Mouse (Mus musculus): ENCODE data around the gene Cyfip2. TPM values are rescaled to one million over a fixed set of nuclear protein-coding genes. Genes with fewer than 3 reads are reported as not detected.

The Cyfip2 gene
- polyA plus RNA-seq, 1 experiment from 2014 or later = 83.5 TPM

DNA sequence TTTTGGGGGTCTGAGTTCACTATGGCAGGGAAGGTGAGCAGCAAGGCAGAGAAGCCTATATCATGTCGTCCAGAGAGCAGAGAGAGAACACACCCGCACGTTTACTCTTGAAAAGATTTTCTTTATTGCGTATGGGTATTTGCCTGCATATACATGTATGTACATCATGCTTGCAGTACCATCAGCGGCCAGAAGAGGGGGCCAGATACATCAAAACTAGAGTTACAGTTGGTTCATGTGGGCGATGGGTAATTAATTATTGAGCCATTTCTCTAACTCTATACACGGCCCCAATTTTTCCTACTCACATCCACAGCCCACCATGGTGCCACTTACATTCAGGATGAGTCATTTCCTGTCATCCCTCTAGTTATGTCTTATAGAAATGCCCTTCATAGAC is 96.0 kb downstream of the Cyfip2 start:
- Histone ChIP-seq H3K4me1 (peaks cover 31% of the 10 kb centered on the region), H3K27ac (no peak overlapping the region), H3K36me3 (peaks cover 13% of the 10 kb centered on the region), H3K4me2 (replicated peaks) (no peak overlapping the region), H3K27me3 (replicated peaks) (no peaks in the 10 kb centered on the region), H3K4me3 (no peak overlapping the region), H3K9ac (no peak overlapping the region), H3K9me3 (no peaks in the 10 kb centered on the region)
- no peak for ATAC-seq (ENCODE audit: low FRiP score, low read depth)
- 68% methylated on average over 7 of the region's 7 CpGs for WGBS

- Histone ChIP-seq H3K27me3 (replicated peaks) (no peaks in the 10 kb centered on the region), H3K9me3 (no peaks in the 10 kb centered on the region), H3K36me3 (peaks cover 1% of the 10 kb centered on the region; the same call in 1 of the 2 replicates), H3K27ac (no peak overlapping the region), H3K9ac (no peak overlapping the region), H3K4me2 (replicated peaks) (no peak overlapping the region), H3K4me3 (no peak overlapping the region), H3K4me1 (peaks cover 36% of the 10 kb centered on the region)
- ATAC-seq (ENCODE audit: low FRiP score, low read depth) = peak; percentile 63
- 29% methylated on average over 3 of the region's 3 CpGs for WGBS
Observed at GRCm38 (mm10) chr11:46215354-46215753, 97.3 kb downstream of the Cyfip2 start.

DNA sequence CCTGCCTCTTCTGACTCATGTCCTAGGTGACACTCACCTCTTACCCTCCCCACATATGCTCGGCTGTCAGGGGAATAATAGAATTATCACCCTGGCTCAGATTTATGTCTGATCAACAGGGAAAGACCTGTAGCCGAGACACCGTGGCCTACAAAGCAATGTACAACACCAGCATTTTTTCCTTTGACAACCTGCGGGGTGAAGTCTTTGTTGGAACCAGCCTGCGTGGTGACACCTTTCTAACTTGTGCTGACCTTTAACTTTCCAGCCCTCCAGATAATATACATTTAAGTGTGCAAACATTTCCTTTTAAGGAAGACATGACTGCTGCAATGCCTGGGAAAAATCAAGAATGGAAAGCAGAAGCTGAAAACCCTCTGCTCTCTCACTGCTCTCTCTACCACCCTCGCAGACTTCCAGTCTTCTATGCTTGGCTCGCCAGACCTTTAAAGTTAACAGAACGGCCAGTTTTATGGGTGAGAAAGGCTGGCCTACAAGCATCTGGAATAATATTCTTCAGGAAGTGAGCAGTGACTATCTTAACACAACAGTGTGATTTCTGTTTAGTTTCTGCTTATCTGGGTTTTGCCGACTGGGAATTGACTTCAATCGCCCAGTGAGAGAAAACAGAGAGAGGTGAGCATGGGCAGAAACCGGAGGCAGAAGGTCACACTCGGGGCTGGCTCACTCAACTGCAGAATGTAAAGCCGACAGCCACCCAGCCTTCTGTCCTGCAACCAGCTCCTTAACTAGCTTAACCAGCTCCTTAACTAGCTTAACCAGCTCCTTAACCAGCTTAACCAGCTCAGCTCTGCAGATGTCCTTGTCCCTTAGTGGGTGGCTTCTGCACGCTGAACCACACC is 98.1 kb downstream of the Cyfip2 start:
- 70% methylated on average over 14 of the region's 14 CpGs for WGBS
- Histone ChIP-seq H3K27me3 (replicated peaks) (no peaks in the 10 kb centered on the region), H3K27ac (peak overlapping the region; percentile 62), H3K4me1 (peaks cover 30% of the 10 kb centered on the region), H3K9ac (no peak overlapping the region), H3K4me2 (replicated peaks) (no peak overlapping the region), H3K4me3 (no peak overlapping the region), H3K9me3 (no peaks in the 10 kb centered on the region), H3K36me3 (no peaks in the 10 kb centered on the region; the same call in 1 of the 2 replicates)
- no peak for ATAC-seq (ENCODE audit: low FRiP score, low read depth)

DNA sequence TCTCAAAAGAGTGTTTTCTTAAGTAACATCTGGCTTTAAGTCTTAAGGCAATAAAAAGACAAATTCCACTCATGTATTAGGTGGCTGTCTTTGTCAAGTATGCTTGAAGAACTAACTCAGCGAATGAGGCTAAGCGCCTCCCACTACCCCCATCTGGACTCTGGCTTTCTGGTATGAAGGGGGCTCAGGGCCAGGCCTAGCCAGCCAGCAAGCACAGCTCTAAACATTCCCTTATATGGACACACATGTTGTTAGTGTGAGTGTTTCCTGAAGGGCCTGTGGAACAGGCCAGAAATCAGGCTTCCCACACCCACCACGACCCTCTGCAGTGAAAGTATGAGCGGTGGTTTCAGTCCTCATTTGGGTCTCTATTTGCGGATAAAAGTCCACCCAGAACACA is 98.8 kb downstream of the Cyfip2 start:
- Histone ChIP-seq H3K27ac (peak overlapping the region; percentile 62), H3K36me3 (no peaks in the 10 kb centered on the region; the same call in 1 of the 2 replicates), H3K4me1 (peaks cover 22% of the 10 kb centered on the region), H3K4me3 (no peak overlapping the region), H3K9ac (no peak overlapping the region), H3K4me2 (replicated peaks) (no peak overlapping the region), H3K27me3 (replicated peaks) (no peaks in the 10 kb centered on the region), H3K9me3 (no peaks in the 10 kb centered on the region)
- no peak for ATAC-seq (ENCODE audit: low FRiP score, low read depth)
- WGBS = 75% methylated on average over 5 of the region's 5 CpGs

DNA sequence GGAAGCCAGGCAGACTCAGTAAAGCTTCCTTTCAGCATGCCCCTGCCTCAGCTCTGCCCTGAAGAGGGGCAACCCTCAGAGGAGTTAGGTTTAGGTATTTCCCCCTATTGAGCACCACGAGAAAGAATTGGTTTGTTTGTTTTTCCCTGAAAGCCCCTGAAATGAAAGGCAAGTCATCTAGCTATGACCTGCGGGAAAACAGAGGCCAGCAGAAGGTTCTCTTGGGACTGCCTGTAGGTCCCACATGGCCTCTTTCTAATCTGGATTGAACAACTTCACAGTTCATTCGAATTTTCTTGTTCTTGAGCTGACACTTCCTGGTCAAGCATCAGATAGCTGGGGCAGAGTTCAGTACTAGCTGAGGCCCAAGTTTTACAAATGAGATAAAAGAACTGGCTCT is 100.8 kb downstream of the Cyfip2 start:
- H3K36me3 ChIP-seq = peaks cover 17% of the 10 kb centered on the region
- no peak for ATAC-seq (ENCODE audit: low FRiP score, low read depth)
- H3K4me1 ChIP-seq = 0 out of 2 replicates have a peak, but pooled peaks cover 12% of the 10 kb centered on the region
- no peak overlapping the region for H3K27ac ChIP-seq
- H3K27me3 ChIP-seq (replicated peaks) = no peaks in the 10 kb centered on the region
- WGBS = 29% methylated on average over 3 of the region's 3 CpGs
- no peak overlapping the region for H3K4me3 ChIP-seq
- no peaks in the 10 kb centered on the region for H3K9me3 ChIP-seq
- no peak overlapping the region for H3K9ac ChIP-seq
- no peak overlapping the region for H3K4me2 ChIP-seq (replicated peaks)

GRCm38 (mm10) chr11:46209884-46210283 is 102.8 kb downstream of the Cyfip2 start:
- 0 out of 2 replicates have a peak, but pooled peaks cover 12% of the 10 kb centered on the region for H3K4me1 ChIP-seq
- no peak for ATAC-seq (ENCODE audit: low FRiP score, low read depth)
- no peak overlapping the region for H3K4me2 ChIP-seq (replicated peaks)
- no peaks in the 10 kb centered on the region for H3K9me3 ChIP-seq
- H3K9ac ChIP-seq = no peak overlapping the region
- H3K27ac ChIP-seq = no peak overlapping the region
- 65% methylated on average over 2 of the region's 2 CpGs for WGBS
- no peak overlapping the region for H3K4me3 ChIP-seq
- peaks cover 37% of the 10 kb centered on the region for H3K36me3 ChIP-seq
- H3K27me3 ChIP-seq (replicated peaks) = no peaks in the 10 kb centered on the region

DNA sequence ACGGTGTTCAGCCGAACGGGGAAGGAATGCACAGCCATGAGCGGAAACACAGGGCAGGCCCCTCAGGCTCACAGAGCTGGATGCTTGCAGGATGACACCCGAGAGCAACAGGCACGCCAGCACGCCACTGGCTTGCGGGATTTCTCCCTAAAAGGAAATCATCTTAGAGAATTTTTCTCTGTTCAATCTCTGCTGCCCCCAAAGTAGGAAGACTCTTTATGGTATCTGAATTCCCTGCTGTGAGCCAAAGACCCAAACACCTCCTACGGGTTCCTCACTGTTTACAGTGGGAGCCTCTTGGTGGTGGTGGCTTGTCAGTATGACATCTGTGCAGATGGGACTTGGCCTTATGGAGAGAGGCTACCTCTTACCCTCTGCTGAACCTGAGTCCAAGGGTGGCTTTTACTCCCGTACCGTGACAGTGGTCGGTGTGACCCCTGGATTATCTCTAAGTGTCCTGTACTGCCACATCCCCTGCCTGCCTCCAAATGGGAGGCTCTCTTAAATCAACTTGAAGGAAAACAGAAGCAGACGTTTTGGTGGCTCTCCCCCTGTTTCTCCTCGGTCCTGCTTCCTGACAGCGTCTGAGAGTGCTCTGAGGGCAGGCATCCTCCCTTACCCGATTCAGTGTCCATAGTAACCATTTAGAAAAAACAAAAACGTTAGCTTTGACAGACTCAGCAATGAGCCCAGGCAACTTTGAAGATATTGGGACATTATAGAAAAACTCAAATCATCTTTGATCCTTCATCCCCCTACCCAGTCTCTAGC is 106.8 kb downstream of the Cyfip2 start:
- 66% methylated on average over 17 of the region's 17 CpGs for WGBS
- H3K36me3 ChIP-seq = peaks cover 47% of the 10 kb centered on the region

GRCm38 (mm10) chr11:46204841-46205240 is 107.8 kb downstream of the Cyfip2 start:
- no peaks in the 10 kb centered on the region for H3K27me3 ChIP-seq (replicated peaks)
- H3K36me3 ChIP-seq = peaks cover 56% of the 10 kb centered on the region
- no peak for ATAC-seq (ENCODE audit: low FRiP score, low read depth)
- H3K27ac ChIP-seq = no peak overlapping the region
- 87% methylated on average over 9 of the region's 9 CpGs for WGBS
- H3K9ac ChIP-seq = no peak overlapping the region
- H3K4me3 ChIP-seq = no peak overlapping the region
- no peaks in the 10 kb centered on the region for H3K4me1 ChIP-seq
- no peaks in the 10 kb centered on the region for H3K9me3 ChIP-seq
- no peak overlapping the region for H3K4me2 ChIP-seq (replicated peaks)

More for the DNA sequence above, 106.8 kb downstream of the Cyfip2 start:
- Histone ChIP-seq H3K4me1 (no peaks in the 10 kb centered on the region), H3K27ac (no peak overlapping the region), H3K4me2 (replicated peaks) (no peak overlapping the region), H3K9ac (no peak overlapping the region), H3K9me3 (no peaks in the 10 kb centered on the region), H3K4me3 (no peak overlapping the region), H3K27me3 (replicated peaks) (no peaks in the 10 kb centered on the region)
- no peak for ATAC-seq (ENCODE audit: low FRiP score, low read depth)

- Histone ChIP-seq H3K4me2 (replicated peaks) (no peak overlapping the region), H3K4me1 (no peaks in the 10 kb centered on the region), H3K36me3 (peaks cover 67% of the 10 kb centered on the region), H3K9ac (no peak overlapping the region), H3K27me3 (replicated peaks) (no peaks in the 10 kb centered on the region), H3K27ac (no peak overlapping the region), H3K9me3 (no peaks in the 10 kb centered on the region), H3K4me3 (no peak overlapping the region)
- WGBS = 76% methylated on average over 10 of the region's 10 CpGs
- no peak for ATAC-seq (ENCODE audit: low FRiP score, low read depth)
Observed at GRCm38 (mm10) chr11:46202547-46202887, 110.1 kb downstream of the Cyfip2 start.

DNA sequence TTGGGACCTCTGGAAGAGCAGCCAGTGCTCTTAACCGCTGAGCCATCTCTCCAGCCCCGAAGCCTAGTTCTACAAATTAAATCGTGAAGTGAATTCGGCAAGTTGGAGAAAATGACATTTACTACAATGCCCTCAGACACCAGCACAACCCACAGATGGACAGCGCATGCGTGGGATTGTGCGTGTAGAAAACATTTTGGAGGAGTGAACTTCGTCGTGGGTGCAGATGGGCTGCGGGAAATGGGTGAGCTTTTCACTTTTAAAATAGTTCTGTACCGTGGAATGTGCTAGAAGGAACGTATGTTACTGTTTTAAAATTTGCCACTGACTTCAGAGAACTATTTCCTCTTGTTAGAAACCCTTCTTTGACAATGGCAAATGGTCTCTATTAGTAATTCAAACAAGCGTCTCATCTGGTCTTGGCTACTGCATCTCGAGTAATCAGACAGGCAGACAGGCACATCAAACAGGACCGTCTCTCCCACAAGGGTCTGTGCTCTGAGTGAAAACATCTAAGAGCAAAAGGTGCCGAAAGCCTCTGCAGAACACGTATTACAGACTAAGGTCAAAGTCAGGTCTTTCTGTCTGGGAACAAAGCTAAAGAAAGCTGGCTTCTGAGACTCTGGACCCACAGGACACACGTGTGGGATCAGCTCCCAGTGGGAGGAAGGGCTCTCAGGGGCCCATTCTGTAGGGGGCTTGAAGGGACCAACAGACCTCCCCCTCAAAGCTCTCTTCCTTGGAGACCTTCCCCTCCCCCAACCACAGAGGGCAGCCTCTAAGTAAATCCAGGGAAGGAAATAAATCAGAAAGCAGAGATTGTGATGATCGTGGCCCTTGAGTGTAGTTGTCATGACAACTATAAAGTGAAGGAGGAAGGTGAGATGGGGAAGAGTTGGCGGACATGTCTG is 110.8 kb downstream of the Cyfip2 start:
- H3K4me3 ChIP-seq = no peak overlapping the region
- H3K27me3 ChIP-seq (replicated peaks) = no peaks in the 10 kb centered on the region
- H3K27ac ChIP-seq = no peak overlapping the region
- no peaks in the 10 kb centered on the region for H3K9me3 ChIP-seq
- H3K4me1 ChIP-seq = no peaks in the 10 kb centered on the region
- no peak for ATAC-seq (ENCODE audit: low FRiP score, low read depth)
- no peak overlapping the region for H3K9ac ChIP-seq
- no peak overlapping the region for H3K4me2 ChIP-seq (replicated peaks)
- peaks cover 67% of the 10 kb centered on the region for H3K36me3 ChIP-seq
- 75% methylated on average over 20 of the region's 20 CpGs for WGBS

GRCm38 (mm10) chr11:46200664-46201063 is 112.0 kb downstream of the Cyfip2 start:
- H3K4me2 ChIP-seq (replicated peaks) = no peak overlapping the region
- H3K9ac ChIP-seq = no peak overlapping the region
- H3K4me1 ChIP-seq = no peaks in the 10 kb centered on the region
- WGBS = 91% methylated on average over 11 of the region's 11 CpGs
- H3K36me3 ChIP-seq = peaks cover 63% of the 10 kb centered on the region
- ATAC-seq (ENCODE audit: low FRiP score, low read depth) = no peak
- H3K9me3 ChIP-seq = no peaks in the 10 kb centered on the region
- no peak overlapping the region for H3K4me3 ChIP-seq
- no peaks in the 10 kb centered on the region for H3K27me3 ChIP-seq (replicated peaks)
- H3K27ac ChIP-seq = no peak overlapping the region

GRCm38 (mm10) chr11:46194175-46194574 is 118.5 kb downstream of the Cyfip2 start:
- WGBS = 67% methylated on average over 4 of the region's 4 CpGs
- H3K27ac ChIP-seq = no peak overlapping the region
- peaks cover 47% of the 10 kb centered on the region for H3K36me3 ChIP-seq

More at GRCm38 (mm10) chr11:46194175-46194574, 118.5 kb downstream of the Cyfip2 start:
- ATAC-seq (ENCODE audit: low FRiP score, low read depth) = no peak
- Histone ChIP-seq H3K9me3 (no peaks in the 10 kb centered on the region), H3K4me2 (replicated peaks) (no peak overlapping the region), H3K4me1 (no peaks in the 10 kb centered on the region), H3K4me3 (no peak overlapping the region), H3K9ac (no peak overlapping the region), H3K27me3 (replicated peaks) (no peaks in the 10 kb centered on the region)

All from neural tube, embryonic 12.5 days (tissue).